Mouse (Mus musculus) adipose tissue, adult 10 weeks (tissue): Measurements from ENCODE around the gene Apmap. TPM values are rescaled to one million over a fixed set of nuclear protein-coding genes. Genes with fewer than 3 reads are reported as not detected.

Experiments used
- polyA plus RNA-seq: library from polyadenylated mRNA; stranded (reverse); fragments of 350-450 nt; fragmentation: Illumina TruSeq; extraction: RNeasy Lipid Tissue Mini Kit (QIAGEN cat#74804); gene quantifications from one replicate; pipeline ENCODE4 v1.2.3, GENCODE M21; 2014; ENCODE audit warnings: low read depth, low replicate concordance

The Apmap gene
- polyA plus RNA-seq = 106 TPM

GRCm38 (mm10) chr2:150608087-150608799, at the start of gene Apmap:
TSS of gene Apmap (minus strand) at chr2:150608567.

DNA sequence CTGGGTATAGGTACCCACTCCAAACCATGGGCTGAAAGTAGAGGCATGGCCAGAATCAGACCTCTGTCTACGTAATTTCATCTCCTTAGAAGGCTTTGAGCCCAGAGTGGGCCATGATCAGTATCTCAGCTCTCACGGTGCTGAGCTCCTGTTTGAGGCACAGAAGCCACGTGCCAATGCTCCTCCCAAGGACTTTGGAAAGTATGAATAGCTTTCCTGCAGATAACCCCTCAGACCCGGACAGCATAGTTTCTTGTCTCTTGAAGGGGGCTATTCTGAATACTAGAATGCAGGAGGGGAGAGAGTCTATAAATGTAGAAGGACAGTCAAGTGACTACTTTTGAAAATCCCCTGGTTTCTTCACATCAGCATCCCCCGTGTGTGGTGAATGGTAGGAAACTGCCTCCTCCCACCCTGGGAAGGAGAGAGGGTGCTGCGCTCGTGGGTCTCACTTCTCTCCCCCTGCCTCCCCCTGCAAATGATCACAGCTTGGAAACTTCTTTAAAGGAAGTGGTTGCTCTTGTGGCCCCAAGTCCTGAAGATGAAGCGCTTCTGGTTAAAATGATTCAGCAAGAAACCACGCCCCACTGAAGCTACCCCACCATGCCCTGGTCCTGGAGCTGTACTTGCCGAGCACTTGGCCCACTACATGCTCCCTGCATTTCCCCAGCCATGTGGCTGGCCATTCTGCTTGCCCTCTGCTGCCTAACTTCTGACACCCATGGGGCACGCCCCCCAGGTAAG, 38.3 kb downstream of the Apmap start, which contains the start of gene Cst7:
Gene Cst7, plus strand, starts transcription at position 569 of the 744 bp plus-strand sequence.

Other genes starting within 250 kb of the Apmap start
- 2.9 TPM for gene 3300002I08Rik, start 245.8 kb downstream of the Apmap start, polyA plus RNA-seq
- gene Zfp442, start 157.1 kb downstream of the Apmap start, polyA plus RNA-seq = 1.2 TPM
- gene Zfp345, start 123.5 kb downstream of the Apmap start, polyA plus RNA-seq = not detected
- 0.56 TPM for gene Cst7, start 38.2 kb downstream of the Apmap start, polyA plus RNA-seq
- 20.6 TPM for gene Acss1, start 59.9 kb upstream of the Apmap start, polyA plus RNA-seq
- gene Vsx1, start 80.8 kb upstream of the Apmap start, polyA plus RNA-seq = not detected
- gene Entpd6, start 140.5 kb upstream of the Apmap start, polyA plus RNA-seq = 38.2 TPM
- 142 TPM for gene Pygb, start 178.2 kb upstream of the Apmap start, polyA plus RNA-seq